Mouse (Mus musculus): ENCODE data around the gene Nol12. TPM values are rescaled to one million over a fixed set of nuclear protein-coding genes. Genes with fewer than 3 reads are reported as not detected.

Gene Nol12
- polyA plus RNA-seq, 1 experiment from 2014 or later, result 68.0 TPM

GRCm38 (mm10) chr15:78990093-78990463, 55.3 kb downstream of the Nol12 start:
- H3K36me3 ChIP-seq, result peaks cover 85% of the 10 kb centered on the region
- WGBS, result 94% methylated on average over 9 of the region's 9 CpGs
- DNase-seq (ENCODE audit: low spot score), result no peak

GRCm38 (mm10) chr15:78990970-78991525, 56.3 kb downstream of the Nol12 start:
- WGBS, result 93% methylated on average over 25 of the region's 25 CpGs
- no peak for DNase-seq (ENCODE audit: low spot score)
- Histone ChIP-seq H3K4me3 (no peak overlapping the region), H3K9me3 (no peaks in the 10 kb centered on the region), H3K27ac (no peak overlapping the region), H3K27me3 (ENCODE audit: insufficient read depth, poor library complexity, severe bottlenecking) (no peaks in the 10 kb centered on the region), H3K36me3 (peaks cover 94% of the 10 kb centered on the region), H3K4me1 (replicated peaks) (peaks cover 14% of the 10 kb centered on the region)

More at GRCm38 (mm10) chr15:78990093-78990463, 55.3 kb downstream of the Nol12 start:
- Histone ChIP-seq H3K9me3 (no peaks in the 10 kb centered on the region), H3K4me3 (no peak overlapping the region), H3K27me3 (ENCODE audit: insufficient read depth, poor library complexity, severe bottlenecking) (no peaks in the 10 kb centered on the region), H3K27ac (no peak overlapping the region), H3K4me1 (replicated peaks) (peaks cover 24% of the 10 kb centered on the region)

GRCm38 (mm10) chr15:78992235-78992634, 57.5 kb downstream of the Nol12 start:
- Histone ChIP-seq H3K4me3 (no peak overlapping the region), H3K27ac (no peak overlapping the region), H3K9me3 (no peaks in the 10 kb centered on the region), H3K4me1 (replicated peaks) (peaks cover 5% of the 10 kb centered on the region), H3K27me3 (ENCODE audit: insufficient read depth, poor library complexity, severe bottlenecking) (no peaks in the 10 kb centered on the region), H3K36me3 (peaks cover 100% of the 10 kb centered on the region)
- WGBS, result 91% methylated on average over 7 of the region's 7 CpGs
- no peak for DNase-seq (ENCODE audit: low spot score)

GRCm38 (mm10) chr15:78992925-78993324, 58.2 kb downstream of the Nol12 start:
- H3K4me3 ChIP-seq, result no peak overlapping the region
- no peaks in the 10 kb centered on the region for H3K9me3 ChIP-seq
- H3K27ac ChIP-seq, result no peak overlapping the region
- no peak for DNase-seq (ENCODE audit: low spot score)
- peaks cover 5% of the 10 kb centered on the region for H3K4me1 ChIP-seq (replicated peaks)
- H3K27me3 ChIP-seq (ENCODE audit: insufficient read depth, poor library complexity, severe bottlenecking), result no peaks in the 10 kb centered on the region
- 96% methylated on average over 24 of the region's 24 CpGs for WGBS
- H3K36me3 ChIP-seq, result peaks cover 99% of the 10 kb centered on the region

Other genes with a start within 250 kb of the Nol12 start
- gene Elfn2, start 216.2 kb upstream of the Nol12 start, polyA plus RNA-seq (2016; fragmentation: Nextera tagmentation; extraction: Ambion mirVana), result 0.24 and 0.39 TPM in 2 replicates
- 71.6 and 79.0 TPM in 2 replicates for gene Mfng, start 161.5 kb upstream of the Nol12 start, polyA plus RNA-seq (2016; fragmentation: Nextera tagmentation; extraction: Ambion mirVana)
- gene Card10, start 131.9 kb upstream of the Nol12 start, polyA plus RNA-seq (2016; fragmentation: Nextera tagmentation; extraction: Ambion mirVana), result 4.3 and 4.5 TPM in 2 replicates
- 19.2 and 19.4 TPM in 2 replicates for gene Cdc42ep1, start 92.3 kb upstream of the Nol12 start, polyA plus RNA-seq (2016; fragmentation: Nextera tagmentation; extraction: Ambion mirVana)
- gene Lgals2, start 79.4 kb upstream of the Nol12 start, polyA plus RNA-seq (2016; fragmentation: Nextera tagmentation; extraction: Ambion mirVana), result not detected in 2 replicates
- gene Gga1, start 57.7 kb upstream of the Nol12 start, polyA plus RNA-seq (2016; fragmentation: Nextera tagmentation; extraction: Ambion mirVana), result 51.1 and 60.7 TPM in 2 replicates
- gene Gm49510, start 35.3 kb upstream of the Nol12 start, polyA plus RNA-seq (2016; fragmentation: Nextera tagmentation; extraction: Ambion mirVana), result 0.29 and 0.38 TPM in 2 replicates
- gene Sh3bp1, start 35.2 kb upstream of the Nol12 start, polyA plus RNA-seq (2016; fragmentation: Nextera tagmentation; extraction: Ambion mirVana), result 23.8 and 24.7 TPM in 2 replicates
- gene Pdxp, start 21.0 kb upstream of the Nol12 start, polyA plus RNA-seq (2016; fragmentation: Nextera tagmentation; extraction: Ambion mirVana), result 29.5 and 33.9 TPM in 2 replicates
- 305 and 403 TPM in 2 replicates for gene Lgals1, start 8.2 kb upstream of the Nol12 start, polyA plus RNA-seq (2016; fragmentation: Nextera tagmentation; extraction: Ambion mirVana)
- 45.8 and 48.0 TPM in 2 replicates for gene Triobp, start 12.8 kb downstream of the Nol12 start, polyA plus RNA-seq (2016; fragmentation: Nextera tagmentation; extraction: Ambion mirVana)
- 447 and 561 TPM in 2 replicates for gene H1f0, start 93.5 kb downstream of the Nol12 start, polyA plus RNA-seq (2016; fragmentation: Nextera tagmentation; extraction: Ambion mirVana)
- not detected in 2 replicates for gene Galr3, start 107.0 kb downstream of the Nol12 start, polyA plus RNA-seq (2016; fragmentation: Nextera tagmentation; extraction: Ambion mirVana)
- gene Ankrd54, start 128.0 kb downstream of the Nol12 start, polyA plus RNA-seq (2016; fragmentation: Nextera tagmentation; extraction: Ambion mirVana), result 65.9 and 78.2 TPM in 2 replicates
- 238 and 262 TPM in 2 replicates for gene Eif3l, start 140.2 kb downstream of the Nol12 start, polyA plus RNA-seq (2016; fragmentation: Nextera tagmentation; extraction: Ambion mirVana)
- 7.0 and 8.8 TPM in 2 replicates for gene Micall1, start 174.0 kb downstream of the Nol12 start, polyA plus RNA-seq (2016; fragmentation: Nextera tagmentation; extraction: Ambion mirVana)
- 383 and 404 TPM in 2 replicates for gene Polr2f, start 206.1 kb downstream of the Nol12 start, polyA plus RNA-seq (2016; fragmentation: Nextera tagmentation; extraction: Ambion mirVana)
- gene 1700088E04Rik, start 206.3 kb downstream of the Nol12 start, polyA plus RNA-seq (2016; fragmentation: Nextera tagmentation; extraction: Ambion mirVana), result 9.8 and 16.1 TPM in 2 replicates
- 9.2 and 28.1 TPM in 2 replicates for gene Sox10, start 230.3 kb downstream of the Nol12 start, polyA plus RNA-seq (2016; fragmentation: Nextera tagmentation; extraction: Ambion mirVana)

Data from hindbrain, embryonic 10.5 days (tissue).